Mouse (Mus musculus): ENCODE results near the gene Slc13a1.
"Not testable (repeated sequence)": the region's sequence is repeated elsewhere in the genome, so short reads cannot be mapped to it uniquely, and the experiment has no call there.

Gene Slc13a1

DNA sequence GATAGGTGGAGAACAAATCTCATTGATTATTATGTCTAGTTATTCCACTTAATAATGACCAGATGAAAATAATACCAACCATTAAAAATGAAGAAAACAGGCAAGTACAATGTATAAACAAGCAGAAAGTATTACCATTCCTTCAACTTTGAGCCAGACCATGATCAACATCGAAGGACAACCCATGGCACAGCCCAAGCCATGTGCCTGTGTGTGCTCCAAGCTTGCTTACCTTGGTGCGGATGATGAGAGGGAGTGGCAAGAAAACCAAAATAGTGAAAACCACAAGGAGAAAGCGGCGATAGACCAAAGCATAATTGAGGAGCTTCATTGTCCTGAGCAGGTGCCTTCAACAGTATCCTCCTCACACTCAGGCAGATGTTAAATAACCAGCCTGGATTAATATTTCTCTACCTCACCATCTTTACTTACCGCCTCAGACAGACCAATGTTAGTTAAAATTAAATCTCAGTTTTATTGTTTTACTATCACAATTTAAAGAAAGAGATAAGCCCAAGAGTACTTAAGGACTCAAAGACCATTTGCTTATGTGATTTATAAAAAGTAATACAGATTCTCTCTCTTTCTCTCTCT, at the start of gene Slc13a1:
TSS of gene Slc13a1 (minus strand) at position 359 of the 594 bp plus-strand sequence.
- DNase-seq: peak; percentile 11

DNA sequence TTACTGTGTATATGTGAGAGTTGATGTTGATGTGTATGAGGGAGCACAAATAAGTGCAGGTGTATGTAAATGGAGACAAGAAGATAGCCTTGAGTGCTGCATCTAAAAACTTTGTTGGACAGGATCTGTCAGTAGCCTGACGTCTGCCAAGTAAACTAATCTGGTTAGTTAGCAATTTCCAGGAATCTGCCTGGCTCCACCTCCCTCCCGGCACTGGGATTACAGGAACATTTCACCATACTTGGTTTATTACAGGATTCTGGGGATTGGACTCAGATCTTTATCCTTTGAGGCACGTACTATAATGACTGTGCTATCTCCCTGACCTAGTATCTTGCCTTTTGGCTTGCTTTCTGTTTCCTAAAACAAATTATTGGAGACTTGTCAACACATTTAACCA, 40.0 kb upstream of the Slc13a1 start:
- DNase-seq: no peak

GRCm38 (mm10) chr6:24202226-24202625, 34.3 kb upstream of the Slc13a1 start:
- no peak for DNase-seq

DNA sequence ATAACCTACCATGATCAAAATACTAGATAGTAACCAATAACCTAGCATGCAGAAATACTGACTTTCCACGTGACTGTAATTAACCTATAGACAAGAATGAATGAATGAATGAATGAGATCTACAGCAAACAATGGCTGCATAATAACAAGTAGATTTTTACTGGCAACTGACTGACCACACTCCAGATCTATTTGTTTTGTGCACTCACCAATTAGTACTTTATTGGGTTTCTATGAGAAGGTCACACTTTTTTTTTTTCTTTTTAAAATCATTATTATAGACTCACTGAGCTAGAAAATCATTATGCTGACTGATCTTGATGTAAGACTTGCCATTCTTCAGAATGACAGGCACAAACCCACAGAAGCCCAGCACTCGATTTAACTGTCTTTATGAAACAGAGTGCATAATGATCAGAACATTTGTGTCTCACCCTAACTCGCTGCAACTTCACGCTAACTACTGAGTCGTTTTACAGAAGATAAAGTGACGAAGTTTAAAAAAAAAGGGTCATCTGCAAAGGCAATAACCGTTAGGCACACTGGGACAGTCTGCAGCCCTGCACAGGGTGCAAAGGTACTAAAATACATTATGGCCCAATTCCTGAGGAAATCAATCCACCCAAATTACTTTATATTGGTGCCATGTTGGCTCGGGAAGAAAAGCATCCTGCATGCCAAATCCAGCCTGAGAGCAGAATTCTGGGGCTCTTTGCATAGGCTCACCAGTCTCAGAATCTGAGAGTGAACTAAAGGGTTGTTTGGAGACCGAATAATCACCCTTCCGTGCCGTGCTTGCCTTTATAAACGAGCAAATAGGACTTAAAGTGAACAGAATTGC, 33.0 kb upstream of the Slc13a1 start:
- DNase-seq: no peak

- not testable (repeated sequence) for DNase-seq
Measured at GRCm38 (mm10) chr6:24197501-24198195, 29.8 kb upstream of the Slc13a1 start.

DNA sequence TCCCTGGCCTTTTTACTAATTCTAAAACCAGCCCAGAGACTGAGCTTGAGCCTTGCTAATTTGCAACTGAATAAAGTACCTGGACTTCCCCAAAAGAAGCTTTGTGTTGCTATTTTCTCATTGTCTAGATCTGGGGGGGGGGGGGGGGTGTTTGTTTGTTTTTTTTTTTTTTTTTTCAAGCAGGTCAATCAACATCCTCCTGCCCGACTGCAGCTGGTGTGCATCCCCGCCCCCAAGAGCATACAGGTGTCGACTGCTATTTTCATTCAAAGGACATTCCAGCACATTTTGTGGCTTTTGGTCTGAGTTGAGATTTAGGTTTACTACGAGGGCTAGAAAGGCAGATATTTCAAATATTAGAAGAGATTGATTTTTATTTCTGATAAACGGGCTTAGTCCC, 28.5 kb upstream of the Slc13a1 start:
- DNase-seq: not testable (repeated sequence)

DNA sequence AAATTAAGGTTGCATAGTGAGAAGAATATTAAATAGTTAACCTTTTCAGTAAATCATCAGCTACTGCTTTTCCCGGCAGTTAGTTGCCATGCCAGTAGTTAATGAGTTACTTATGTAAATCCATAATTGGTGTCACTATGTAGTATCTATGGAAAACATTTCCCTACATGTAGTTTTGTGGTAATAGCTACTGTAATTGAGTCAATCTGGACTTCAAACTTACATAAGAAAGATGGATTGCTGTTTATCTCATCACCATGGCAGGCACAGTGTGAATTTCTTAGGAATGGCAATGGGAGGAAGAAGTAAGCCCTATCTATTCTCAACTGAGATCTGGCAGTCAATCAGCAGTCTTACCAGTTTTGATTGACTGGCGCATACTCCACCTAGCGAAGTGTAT, 15.5 kb upstream of the Slc13a1 start:
- DNase-seq: no peak

- no peak for DNase-seq
Measured at GRCm38 (mm10) chr6:24175393-24175792, 7.5 kb upstream of the Slc13a1 start.

- DNase-seq: no peak
Measured at GRCm38 (mm10) chr6:24173951-24174350, 6.1 kb upstream of the Slc13a1 start.

DNA sequence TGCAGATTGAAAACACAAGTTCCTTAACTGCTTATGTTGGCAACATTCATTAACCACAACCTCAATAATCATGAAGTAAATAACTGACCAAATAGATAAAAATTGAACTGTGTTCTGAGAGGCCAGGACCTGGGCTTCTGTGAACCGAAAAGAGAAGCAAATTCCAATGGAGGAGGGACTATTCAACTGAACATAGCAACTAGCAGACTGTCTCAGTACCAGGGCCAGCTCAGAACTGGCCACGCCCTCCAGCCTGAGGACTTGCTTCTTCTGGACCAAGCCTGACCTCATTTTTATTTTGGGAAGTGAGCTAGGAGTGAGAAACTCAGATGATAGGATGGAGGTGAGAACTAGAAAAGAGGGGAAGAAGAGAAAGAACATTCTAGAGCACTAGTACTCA, 4.8 kb upstream of the Slc13a1 start:
- DNase-seq: peak; percentile 69

DNA sequence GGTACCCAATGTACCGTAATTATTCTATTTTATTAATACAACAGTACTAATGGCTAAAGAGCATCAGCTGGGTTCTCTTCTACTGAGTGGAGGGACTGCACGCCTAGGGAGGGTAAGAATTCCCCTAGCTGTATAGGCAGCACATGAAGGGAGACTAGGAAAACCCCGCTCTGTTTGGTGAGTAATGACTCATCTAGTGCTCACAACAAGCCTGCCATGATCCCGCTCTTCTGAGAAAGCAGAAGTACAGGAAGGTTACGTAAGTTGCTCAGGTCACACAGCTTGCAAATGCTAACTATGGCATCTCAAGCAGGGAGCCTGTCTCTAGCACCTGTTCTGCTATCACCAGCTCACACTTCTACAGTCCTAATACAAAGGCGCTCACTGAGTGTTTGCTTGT, 1.1 kb downstream of the Slc13a1 start:
- DNase-seq: no peak

DNA sequence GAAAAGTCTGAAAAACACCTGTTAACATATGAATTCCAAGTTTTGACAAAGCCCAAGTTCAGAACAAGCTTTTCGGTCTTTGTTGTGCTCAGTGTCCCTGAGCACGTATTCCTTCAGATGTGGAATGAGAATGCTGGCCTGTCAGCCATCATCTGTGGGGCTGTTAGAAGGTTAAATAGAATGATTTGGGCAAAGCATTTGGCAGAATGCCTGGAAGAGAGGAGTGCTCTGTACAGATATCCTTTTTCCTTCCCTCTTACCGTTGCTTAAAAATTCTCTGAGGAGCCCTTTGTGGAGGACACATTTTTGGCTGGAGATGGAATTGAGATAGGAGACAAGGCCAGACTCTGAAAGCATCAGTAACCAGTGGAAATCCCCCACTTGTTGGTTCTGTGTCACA, 2.6 kb downstream of the Slc13a1 start:
- no peak for DNase-seq

DNA sequence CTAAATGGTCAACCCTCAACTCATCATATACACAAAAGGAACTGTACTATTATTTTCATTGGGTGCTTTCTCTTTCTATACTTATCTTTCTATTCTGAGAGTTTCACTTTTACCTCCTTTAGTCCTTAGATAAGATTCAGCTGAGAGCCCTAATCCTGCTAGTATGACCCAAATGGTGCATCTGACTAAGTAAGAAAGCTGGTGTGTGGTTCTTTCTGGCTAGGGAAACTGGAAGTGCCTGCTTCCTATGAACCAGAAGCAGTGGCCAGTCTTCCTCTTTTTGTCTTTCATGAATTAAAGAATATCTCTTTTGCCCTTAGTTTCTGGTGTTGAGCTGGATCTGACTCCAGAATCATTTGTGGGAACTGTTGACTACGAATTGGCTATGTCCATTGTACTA, 8.1 kb downstream of the Slc13a1 start:
- DNase-seq: no peak

DNA sequence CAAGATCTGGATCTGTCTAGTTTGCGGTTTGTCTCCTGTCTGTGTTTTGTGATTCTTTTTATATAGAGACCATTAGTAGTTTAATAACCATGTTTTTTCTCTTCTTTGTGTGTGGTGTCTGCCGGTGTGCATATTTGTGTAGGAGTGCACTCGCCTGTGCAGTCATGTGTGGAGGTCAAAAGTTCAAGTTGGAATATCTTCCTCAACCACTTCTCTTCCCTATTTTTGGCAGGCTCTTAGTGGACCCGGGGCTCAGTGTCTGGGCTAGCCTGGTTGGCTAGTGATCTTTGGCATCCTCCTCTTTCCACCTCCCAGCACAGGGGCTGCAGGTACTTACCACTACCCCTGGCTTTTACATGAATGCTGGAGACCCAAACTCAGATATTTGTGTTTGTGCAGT, 13.0 kb downstream of the Slc13a1 start:
- no peak for DNase-seq

- DNase-seq: no peak
Measured at GRCm38 (mm10) chr6:24132951-24133350, 34.9 kb downstream of the Slc13a1 start.

GRCm38 (mm10) chr6:24122632-24123031, 45.3 kb downstream of the Slc13a1 start:
- DNase-seq: no peak

DNA sequence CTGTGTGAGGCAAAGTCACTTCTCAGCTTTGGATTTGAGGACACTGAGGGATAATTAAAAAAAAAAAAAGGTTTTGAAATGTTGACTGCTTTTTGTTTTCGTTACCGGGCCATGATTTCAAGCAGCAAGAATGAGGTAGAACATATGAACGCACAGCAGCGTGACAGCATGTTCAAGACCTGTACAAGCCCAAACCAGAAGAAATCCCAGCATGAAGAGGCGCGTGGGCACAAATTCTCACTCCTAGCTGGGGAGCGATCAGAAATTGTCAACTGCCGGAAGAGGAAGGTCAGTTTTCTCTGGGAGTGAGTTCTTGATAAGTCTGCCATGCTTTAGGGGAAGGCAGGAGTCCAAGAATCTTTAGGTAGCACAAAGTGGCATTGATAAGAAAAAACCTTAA, 56.3 kb downstream of the Slc13a1 start:
- no peak for DNase-seq

DNA sequence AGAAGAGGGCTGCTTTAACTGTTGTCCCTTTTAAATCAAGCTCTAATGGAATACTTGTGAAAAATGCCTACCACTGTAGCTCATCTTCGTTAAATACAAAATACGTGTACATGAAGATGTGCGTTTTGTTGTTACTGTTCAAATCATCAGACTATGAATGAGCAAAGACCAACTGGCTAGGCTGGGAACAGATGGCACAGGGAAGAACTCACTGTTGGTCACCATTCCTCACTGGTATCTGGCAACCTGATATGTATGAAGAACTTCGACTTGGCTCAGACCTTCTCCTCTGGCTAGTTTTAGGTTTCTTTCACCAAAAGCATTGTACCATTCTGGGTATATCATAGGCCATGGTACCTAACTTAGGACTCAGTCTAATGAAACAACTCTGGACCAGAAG, 59.4 kb downstream of the Slc13a1 start:
- no peak for DNase-seq

GRCm38 (mm10) chr6:24106157-24106556, 61.7 kb downstream of the Slc13a1 start:
- no peak for DNase-seq

DNA sequence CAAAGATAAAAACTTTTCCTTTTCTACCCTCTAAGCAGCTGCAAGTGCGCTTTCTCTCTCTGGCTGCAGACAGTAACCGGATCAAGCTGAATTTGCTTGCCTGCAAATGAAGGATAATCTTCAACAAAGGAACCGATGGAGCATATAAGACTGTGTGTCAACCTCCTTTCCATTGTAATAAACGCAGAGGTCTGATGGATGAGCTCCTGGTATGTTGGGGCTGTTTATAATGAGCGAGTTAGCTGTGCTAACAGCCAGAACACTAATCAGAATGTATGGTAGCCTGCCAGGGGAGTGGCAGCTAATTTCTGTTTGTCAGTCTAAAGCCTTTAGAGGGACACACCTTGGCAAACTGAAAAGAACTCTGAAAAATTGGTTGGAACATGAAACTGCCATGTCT, 62.2 kb downstream of the Slc13a1 start:
- no peak for DNase-seq

DNA sequence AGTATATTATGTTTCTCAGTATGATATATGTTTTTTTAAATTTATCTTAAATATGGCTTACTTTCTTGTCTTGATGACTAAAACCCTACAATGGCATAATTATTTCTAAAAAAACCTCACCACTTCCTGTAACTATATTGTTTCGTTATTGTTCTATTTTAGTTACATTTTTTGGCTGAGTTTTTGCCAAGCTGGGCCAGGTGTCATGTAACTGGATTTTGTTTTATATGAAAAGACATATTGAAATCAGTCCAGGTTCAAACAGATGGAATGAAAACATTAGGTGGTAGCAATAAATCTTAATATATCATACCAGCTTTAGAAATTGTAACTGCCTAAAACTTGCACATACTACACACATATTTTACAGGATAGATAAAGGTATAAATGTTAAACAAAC, 66.6 kb downstream of the Slc13a1 start:
- DNase-seq: no peak

DNA sequence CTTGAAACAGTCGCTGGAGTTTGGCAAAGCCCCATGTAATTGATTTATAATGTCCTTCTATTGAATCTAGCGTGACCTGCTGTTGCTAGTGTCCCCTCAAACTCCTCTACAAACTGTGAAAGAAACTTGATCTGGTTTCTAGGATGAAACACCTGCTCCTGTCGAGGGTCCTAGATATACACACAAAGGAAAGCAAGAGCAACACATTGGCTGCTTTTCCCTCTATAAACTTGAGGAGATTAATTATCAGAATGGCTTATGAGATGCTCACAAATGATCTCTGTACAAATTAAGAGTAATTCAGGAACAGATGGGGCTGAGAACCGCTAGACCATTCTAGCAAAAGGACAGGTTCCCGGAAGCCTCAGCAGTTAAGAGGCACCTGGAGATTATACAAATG, 67.2 kb downstream of the Slc13a1 start:
- DNase-seq: no peak

DNA sequence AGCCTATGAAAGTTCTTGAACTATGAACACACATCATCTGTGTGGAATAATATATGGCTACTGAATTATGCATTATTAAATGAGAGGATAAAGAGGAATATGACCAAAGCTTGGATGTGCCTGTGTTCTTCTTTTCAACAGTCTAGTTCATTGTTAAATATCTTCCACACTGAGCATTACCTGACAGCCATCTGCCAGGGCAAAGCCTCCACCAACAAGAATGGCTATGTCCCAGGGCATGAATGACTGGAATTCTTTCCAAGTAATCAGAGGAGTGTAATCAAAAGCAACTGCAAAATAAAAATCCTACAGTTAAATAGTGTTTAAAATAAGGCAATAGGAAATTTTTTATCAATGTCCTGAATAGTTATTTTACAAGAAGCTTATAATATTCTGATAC, 70.5 kb downstream of the Slc13a1 start:
- DNase-seq: no peak

DNA sequence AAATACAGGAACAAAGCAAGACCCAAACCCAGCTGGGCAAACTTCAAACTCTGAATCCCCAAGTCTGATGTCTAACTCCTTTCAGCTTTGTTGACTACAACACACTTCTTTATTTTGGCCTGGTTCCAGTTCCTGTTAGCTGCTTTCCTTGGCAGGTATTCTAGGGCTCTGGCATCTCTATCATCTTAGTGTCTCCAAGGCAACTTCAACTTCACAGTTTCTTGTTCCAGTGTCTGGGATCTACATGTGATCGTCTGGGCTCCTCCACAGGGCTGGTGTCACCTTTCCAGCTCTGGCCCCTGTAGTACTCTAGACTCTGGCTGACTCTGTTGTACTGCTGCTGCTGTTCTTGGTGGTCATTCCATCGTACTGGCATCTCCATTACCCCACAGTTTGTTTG, 91.8 kb downstream of the Slc13a1 start:
- DNase-seq: no peak
